Mouse (Mus musculus) thymus, postnatal 0 days (tissue): ENCODE measurements at regions not wholly inside any gene's neighbourhood (a gene's known extent, or its start where the extent isn't known, plus 50 kb on each side); places are given as distances from the start of the nearest gene placed in this dataset.

Experiments
- DNase-seq: peaks from one replicate; pipeline ENCODE4 v3.0.0-alpha.2; 2015; ENCODE audit warnings: low spot score

DNA sequence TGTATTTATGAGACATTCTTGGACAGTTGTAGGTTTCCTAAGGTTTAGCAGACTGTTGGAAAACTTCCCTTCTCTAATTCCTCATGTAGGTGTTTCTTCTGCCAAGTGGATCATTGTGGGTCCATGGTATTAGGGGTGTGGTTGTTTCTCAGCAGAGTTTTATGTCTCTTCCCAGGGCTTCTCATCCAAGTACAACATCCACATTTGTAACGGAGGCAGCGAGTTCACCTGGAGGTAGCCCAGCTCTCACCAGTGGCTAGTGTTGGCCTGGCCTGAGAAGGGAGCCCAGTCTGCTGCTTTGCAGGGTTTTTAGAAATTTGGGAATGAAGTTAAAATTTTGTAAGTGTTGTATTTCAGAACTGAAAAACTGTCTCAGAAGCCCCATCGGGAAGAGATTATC lies 122.4 kb downstream of the Wnt5a start:
- DNase-seq: no peak

DNA sequence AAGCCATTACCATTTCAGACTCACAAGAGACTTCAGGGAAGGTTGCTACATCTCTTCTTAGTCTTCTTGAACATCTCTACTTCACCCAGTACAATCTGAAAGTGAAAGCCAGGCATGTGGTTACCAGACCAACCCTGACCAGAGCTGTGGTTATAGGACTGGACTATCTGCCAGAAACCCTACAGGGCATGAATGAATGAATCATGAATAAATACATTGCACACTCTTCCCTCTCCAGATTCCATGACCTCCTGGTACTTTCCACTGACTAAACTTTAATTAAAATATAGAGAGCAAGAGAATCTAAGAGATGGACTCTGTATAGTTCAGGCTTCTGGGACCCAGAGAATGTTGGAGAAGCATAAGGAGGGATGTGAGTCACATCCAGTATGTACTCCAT lies 130.6 kb downstream of the Wnt5a start:
- DNase-seq: no peak

DNA sequence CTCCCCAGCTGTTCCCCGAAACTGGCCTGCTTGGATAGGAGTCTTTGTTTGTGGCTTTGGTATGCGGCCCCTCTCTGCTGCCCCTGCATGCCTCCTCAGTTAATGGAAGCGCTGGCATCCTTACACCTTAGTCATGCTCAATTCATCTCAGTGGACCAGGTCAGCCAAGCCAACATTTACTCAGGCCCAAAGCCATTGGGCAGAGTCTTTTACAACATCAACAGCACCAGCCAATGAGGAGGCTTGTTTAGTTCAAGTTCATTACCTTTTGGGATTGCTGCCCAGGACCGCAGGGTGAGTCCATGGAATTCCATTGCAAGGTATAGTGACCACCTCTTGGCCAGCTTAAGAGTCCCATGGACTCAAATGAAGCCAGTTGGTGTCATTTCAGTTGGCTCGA lies 134.5 kb downstream of the Wnt5a start:
- DNase-seq: no peak

DNA sequence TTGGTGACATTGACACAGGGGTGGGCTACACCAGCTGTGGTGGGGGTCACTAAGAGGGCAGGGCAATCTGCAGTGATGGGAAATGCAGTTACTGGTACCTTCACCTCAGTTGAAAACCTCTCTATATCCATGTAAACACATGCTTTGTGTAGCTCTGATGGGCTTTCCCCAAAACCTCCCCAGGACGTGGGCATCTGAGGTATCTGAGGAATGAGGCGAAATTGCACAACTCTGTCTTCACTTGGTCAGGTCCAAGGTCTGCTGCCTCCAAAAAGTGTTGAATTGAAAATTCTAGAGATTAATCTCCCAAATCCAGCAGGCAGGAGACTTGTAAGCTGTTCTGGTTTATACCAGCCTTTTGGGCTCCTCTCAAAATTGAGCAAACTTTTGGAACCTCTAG lies 141.3 kb downstream of the Wnt5a start:
- no peak for DNase-seq

DNA sequence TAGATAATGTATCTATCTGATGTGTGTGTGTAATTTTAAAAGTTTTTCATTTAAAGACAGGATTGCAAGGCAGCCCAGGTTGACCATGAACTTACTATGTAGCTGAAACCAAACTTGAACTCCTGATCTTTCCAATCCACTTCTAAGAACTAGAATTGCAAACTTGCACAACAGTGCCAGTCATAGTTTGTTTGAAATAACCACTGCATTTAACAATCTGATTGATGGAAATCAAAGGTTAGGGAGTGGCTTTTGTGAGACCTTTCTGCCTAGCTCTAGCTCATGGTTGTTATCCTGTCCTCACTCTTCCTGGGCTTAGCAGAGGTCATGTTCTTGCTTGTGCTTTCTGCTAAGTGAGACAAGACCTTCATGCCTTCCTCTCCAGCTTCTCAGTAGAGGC lies 144.9 kb downstream of the Wnt5a start:
- DNase-seq: no peak

DNA sequence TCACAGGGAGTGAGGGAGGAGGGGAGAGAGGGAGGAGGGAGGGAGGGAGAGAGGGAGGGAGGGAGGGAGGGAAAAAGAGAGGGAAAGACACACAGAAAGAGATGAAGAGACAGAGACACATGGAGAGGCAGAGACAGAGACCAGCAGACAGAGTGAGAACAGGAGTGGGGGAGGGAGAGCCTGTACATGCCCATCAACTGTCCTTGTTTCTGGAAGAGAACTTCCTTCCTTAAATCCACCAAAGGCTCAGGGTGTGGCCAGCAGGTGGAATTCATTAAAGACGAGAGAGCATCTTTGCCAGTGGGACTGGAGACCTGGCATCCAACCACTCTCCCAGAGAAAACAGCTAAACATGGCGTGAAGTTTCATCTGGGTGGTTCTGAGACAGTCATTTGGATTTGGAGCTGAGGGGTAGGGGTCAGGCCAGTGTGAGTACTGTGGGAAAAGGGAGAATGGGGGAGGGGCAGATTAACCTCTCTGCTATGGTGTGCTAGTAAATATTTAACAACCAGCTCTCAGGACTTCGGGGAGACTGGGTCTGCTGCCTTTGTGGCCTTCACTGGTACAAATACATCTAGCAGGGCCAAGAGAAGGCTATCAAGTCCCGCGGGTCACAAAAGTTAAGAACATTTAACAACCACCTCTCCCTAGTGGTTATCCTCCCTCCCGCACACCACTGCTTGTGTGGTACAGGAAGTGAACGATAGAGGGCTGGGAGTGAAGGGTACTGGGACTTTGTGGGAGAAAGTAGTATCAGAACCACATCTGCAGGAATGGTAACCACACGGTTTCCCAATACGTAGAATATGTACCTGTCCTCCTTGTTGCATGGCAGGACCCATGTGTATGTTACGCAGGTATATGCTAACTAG lies 148.7 kb downstream of the Wnt5a start:
- no peak for DNase-seq

DNA sequence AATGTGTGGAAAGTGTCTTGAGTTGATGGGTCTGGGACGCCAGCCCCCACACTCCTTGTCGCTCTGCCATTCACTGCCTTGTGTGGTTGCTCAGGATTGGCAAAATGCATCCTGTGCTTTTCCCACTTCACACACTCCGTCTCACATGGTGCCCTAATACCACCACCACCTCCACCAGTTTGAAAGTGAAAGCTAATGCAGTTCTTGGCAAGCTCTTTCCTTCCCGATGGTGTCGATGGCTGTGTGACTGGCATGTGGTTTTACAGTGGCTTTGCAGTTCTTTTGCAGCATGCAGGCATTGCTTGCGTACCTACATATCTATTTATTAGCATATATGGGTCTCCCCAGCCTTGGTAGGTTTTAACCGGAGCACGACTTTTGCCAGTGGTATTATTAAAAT lies 152.7 kb downstream of the Wnt5a start:
- DNase-seq: no peak

DNA sequence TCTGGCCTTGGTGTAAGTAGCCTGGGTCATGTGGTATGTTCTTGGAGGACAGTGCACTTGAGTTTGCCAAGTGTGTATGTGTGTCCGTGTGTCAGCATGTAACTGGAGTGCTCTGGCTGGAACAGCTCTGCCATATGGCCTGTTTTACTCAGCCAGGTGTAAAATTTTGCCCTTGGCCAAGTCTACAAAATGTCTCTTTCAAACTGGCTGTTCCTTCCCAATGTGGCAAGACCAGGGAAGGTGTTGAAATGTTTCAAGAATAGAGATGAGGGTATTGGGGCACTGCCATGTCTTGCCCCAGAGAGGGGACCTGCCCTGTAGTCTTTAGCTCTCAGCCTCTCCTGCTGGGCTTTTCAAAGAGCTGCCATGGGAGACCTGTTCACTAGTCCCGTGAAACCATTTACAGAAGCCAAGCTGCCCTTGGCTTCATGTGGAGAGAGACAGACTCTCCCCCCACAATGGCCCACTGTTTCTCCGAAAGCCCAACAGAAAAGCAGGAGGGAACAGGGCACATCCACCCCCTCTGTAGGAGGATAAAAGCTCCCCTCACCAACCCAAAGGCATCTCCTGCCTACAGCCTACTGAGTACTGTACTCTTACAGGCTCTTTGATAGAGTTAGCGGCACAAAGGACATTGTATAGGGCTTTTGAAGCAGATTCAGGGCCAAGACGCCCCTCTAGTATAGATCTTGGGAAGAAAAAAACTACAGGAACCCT lies 156.5 kb downstream of the Wnt5a start:
- DNase-seq: no peak

DNA sequence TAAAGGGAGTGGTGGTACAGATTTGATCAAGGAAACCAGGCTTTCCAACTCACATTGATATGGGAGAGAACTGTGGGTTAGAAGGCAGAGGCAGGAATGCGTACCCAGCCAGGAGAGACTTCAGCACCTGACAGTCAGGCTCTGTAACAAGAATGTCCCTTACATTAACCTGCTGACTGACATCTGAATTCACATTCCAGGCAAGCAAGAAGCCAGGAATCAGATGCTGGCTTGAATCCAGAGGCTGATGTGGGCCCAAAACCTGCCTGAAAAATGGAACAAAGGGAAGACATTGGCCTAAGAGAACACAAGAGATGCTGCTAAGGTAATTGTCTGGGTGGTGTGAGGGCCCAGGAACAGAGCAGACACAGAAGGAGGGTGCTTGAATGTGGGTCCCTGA lies 158.8 kb downstream of the Wnt5a start:
- DNase-seq: no peak

DNA sequence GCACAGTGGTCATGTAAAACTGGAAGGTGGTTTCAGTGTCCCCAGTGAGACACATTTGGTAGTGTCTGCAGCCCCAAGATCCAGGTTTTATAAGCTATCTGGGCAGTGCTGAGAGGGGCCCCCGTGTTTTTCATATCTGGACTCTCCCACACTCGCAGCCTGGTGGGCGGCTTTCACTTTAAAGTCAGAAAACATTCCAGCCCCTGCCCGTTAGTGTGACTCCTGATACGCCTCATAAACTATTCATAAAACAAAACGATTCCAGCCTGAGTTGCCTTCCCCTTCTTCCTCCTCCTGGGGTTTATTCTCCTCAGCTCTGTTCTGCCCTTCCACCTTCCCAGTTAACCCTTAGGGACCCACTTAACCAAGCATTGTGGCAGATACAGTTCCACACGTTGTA lies 159.6 kb downstream of the Wnt5a start:
- DNase-seq: no peak

DNA sequence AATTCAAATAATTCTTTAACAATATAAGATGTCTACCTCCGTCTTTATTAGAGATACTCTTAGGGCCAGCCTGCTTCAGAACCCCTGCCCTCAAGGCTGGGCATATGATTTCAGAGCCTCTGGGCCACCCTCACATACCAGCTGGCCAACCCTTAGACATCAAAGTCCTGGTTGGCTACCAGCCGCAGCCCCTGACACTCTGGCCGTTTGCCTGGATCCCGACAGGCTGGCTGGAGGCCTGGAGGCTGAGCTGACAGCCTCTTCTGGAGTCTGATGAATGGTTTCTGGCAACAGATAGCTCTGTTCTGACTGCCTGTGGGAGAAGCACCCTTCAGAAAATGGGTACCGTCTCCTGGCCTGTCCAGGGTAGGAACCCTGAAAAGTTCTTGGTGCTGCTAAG lies 170.9 kb downstream of the Wnt5a start:
- DNase-seq: no peak

DNA sequence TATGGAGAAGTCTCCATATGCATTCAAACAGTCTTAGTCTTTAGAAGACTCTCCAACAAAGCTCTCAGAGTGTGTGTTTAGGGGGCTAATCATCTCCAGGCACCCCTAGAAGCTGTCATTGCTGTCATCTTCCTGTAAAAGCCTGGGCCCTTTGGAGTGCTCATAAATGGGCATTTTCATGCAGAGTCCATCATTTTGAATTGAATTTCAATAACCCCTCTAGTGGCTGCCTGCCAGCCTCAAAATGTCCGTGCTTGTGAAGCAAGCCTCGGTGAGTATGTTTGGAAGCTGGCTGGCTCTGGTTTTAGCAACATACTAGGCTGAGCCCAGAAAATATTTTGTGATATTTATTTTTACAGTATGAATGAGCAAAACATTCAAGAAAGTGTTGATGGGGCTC lies 195.2 kb downstream of the Wnt5a start:
- no peak for DNase-seq

DNA sequence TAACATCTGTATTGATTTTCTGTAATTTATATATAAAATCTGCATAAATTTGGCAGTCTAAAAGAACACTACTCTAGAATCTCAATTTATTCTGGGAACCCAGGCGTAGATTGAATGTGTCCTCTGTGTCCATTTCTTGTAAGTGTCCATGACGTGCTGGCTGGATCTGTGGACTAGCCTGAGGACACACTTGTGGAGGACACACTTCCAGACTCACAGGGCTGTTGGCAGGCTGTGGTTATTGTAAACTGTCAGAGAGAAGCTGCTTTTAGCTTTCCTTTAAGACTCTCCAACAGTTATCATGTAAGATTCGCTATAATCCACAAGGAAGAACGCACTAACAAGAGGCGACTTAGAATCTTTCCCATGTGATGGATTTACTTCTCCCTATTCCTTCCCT lies 200.2 kb downstream of the Wnt5a start:
- DNase-seq: no peak

DNA sequence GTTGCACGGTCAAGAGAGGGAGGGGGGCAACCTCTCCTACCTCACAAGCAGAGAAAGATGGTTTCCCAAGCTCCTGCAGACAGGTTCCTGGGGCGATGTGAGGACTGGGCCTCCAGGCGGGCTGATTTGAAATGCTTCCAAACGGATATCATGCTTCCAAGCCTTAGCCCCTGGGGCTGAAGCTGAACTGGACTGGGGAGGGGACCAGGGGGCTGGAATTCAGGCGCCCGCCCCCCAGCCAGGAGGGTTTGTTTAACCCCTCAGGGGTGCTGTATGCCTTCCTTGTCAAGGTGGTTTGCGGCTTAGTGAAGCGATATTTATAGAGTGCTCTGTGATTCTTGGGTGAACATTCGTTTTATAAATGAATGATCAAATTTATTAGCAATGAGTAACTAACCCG lies 210.0 kb downstream of the Wnt5a start:
- no peak for DNase-seq

DNA sequence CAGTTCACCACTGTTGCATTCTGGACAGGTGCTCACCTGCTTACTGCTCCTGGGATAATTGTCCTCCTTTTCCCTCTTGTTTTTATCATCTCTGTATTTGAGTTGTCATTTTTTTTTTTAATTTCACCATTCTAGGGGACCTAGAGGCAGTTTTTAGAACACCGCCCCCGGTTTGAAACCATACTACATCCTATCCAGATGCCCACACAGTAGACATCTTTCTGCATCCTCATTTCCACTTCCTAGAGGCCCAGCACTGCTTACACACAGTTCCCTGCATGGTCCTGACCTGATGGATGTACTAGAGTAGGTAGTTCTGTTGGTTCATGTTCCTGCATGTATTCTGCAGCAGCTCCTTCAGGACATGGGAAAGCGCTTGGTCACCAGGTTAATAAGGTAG lies 216.0 kb downstream of the Wnt5a start:
- DNase-seq: no peak

DNA sequence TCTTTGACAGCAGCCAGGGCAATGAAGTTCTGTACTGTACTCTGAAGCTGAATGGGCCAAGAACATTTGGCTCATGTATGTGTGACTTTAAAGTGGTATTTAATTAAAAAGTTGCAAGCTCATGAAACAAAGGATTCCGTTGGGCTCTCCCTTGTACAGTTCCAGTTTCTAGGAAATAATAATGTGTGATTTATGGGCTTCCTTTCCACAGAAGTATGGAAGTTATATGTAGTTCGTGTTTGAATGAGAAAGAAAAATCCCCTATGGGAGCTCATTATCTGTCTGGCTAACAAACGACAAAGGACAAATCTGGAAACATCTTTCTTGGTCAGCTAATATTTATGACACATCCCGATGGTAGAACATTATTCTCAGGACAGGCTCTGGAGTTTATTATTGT lies 221.1 kb downstream of the Wnt5a start:
- no peak for DNase-seq

DNA sequence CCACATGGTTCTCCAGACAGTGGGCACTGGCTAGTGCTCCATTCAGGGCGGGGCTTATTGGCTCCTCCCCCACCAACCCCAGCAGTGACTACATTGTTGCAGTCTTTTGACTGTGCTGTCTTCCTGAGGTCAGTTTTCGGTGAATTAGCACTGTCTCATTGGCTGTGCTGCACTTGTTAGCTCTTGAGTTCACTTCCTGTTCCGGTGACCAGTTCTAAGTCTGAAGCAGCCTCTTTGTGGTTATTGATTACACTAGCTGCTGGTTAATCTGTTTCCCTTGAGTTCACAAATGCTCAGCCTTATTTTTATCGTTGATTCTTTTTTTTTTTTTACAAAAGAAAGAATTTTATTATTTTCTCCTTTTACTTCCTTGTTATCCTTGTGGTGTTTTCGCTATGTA lies 228.9 kb downstream of the Wnt5a start:
- DNase-seq: no peak

DNA sequence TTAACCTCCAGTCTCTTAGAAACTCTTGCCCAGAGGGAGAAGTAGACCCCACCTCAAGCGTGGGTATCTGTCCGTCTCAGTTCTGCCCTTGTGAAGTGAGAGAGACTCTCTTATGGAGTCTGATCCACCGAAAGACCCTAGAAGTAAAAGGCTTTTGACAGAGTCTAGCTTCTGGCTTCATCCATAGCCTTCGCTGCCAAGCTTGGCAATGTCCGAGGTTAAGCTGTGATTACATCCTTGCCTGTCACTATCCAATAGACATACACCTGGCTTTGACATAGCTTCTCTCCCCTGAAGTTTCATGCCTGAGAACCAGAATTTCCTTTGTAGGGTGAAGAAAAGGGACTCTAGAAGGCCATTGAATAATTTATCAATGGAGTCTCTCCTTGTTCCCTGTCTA lies 230.9 kb downstream of the Wnt5a start:
- no peak for DNase-seq

DNA sequence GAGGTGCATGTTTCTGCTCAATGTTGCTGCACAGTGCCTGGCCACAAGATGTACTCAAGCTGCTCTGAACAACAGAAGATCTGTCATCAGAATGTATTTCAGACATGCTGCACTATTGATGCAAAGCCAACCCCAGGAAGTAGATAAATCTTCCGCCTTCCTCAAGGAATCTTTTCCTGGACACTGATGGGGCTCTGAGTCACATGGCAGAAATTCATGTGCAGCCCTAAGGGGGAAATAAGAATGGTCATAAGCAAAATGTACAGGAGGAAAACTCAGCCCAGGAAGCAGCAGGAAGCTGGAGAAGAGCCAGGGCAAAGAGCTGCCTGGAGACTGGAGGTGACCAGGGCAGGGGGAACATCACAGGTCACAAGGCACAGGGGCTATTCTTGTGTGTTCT lies 235.5 kb downstream of the Wnt5a start:
- DNase-seq: no peak

DNA sequence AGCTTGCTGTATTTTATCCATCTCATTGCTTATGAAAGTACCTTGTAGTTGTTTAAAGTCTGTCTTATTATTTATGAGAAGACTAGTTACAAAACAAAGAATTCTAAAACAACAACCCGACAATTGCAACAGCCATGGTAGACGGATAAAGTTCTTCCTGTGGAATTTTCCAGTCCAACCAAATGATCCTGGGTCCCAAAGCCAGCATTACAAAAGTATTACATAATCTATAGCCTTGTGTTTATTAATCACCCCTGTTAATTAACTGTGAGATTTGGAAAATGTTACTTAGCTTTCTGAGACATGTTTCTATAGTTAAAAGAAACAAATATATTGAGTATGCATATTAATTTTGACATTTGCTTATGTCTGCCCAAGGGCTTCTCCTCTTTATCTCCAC lies 236.9 kb downstream of the Wnt5a start:
- no peak for DNase-seq

DNA sequence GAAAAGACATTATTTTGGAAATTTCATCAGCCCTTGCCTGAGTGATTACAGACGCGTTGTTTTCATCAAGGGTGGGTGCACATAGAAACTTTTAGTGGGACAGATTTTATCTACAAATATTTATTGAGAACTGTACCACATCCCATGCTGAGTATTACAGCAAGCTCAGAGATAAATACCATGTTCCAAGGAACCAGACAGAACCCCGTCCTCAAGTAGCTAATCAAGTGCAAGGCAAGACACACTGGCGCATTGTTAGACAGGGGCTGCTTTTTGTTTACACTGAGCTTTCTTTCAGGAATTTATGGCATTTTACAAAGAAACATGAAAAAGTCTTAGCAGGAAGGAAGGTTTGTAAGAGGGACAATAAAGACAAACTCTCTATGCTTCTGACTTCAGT lies 239.1 kb downstream of the Wnt5a start:
- DNase-seq: no peak

DNA sequence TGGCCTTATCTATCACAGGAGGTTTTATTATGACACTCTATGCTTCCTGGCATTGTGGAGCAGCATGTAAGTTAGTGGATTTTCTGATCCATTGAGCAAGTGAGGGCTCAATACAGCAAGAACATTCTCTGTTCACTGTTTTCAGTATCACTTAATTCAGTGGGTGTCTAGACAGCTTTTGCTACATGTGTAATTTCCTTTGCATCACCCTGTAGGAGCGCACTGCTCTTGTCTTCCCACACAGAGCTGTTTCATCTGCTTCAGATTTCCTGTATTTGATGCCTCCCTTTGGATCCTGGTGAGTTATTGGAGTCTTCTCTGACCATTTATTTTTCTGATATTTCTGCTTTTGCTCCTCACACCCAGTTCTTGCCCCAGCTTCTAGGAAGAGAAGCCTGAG lies 245.8 kb downstream of the Wnt5a start:
- DNase-seq: no peak

DNA sequence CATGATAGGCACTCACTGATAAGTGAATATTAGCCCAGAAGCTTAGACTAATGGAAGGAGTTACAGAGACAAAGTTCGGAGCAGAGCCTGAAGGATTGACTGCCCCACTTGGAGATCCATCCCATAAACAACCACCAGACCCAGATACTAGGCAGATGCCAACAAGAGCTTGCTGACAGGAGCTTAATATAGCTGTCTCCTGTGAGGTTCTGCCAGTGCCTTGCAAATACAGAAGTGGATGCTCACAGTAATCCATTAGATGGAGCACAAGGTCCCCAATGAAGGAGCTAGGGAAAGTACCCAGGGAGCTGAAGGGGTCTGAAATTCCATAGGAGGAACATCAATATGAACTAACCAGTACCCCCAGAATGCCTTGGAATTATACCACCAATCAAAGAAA lies 252.8 kb upstream of the Lrtm1 start:
- no peak for DNase-seq
